Mouse (Mus musculus): ENCODE measurements around the gene Snrnp35.

The Snrnp35 gene

DNA sequence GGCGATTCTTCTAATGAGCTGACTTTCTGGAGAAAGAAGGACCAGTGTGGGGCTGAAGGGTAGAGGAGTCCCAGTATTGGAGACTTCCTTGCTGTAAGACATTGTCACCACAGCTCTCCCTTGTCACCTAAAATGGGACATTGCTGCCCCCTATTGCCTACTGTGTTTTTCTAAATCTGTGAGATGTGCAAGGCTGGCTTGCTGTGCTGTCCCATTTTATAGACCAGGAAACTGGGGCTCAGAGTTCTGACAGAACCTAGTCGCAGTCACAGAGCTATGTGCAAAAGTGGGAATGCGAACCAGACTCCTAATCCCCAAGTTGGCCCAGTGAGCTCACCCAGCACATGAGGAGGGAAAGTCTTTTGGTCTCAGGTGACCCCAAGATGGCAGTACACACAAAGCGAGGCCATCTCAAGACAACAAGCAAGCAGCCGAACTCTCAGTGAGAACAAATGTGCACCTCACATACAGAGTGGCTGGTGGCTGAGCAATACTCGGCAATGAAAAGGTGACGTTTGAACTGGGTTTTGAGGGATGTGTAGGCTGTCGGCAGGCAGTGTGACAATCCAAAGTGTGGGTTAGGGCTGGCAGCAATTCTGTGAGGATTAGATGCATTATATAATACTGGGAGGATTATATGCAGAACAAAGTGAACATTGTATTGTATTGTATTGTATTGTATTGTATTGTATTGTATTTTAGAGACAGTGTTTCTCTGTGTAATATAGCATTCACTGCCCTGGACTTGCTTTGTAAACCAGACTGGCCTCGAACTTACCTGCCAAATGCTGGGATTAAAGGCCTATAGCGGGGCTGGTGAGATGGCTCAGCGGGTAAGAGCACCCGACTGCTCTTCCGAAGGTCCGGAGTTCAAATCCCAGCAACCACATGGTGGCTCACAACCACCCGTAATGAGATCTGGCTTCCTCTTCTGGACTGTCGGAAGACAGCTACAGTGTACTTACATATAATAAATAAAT, 56.2 kb downstream of the Snrnp35 start:
- no peak for DNase-seq (ENCODE audit: low spot score)

- no peak for DNase-seq (ENCODE audit: low spot score)
Observed at GRCm38 (mm10) chr5:124539905-124540304, 57.0 kb downstream of the Snrnp35 start.

GRCm38 (mm10) chr5:124540383-124540786, 57.5 kb downstream of the Snrnp35 start, which contains the start of gene Tmed2:
Gene Tmed2, plus strand, starts transcription at chr5:124540695.
- peak; percentile 91 for DNase-seq (ENCODE audit: low spot score)

All from ovary, postnatal 14 days (tissue).